Mouse (Mus musculus) heart, postnatal 36 days (tissue): ENCODE data around the gene Jrkl. TPM values are rescaled to one million over a fixed set of nuclear protein-coding genes. Genes with fewer than 3 reads are reported as not detected.
A peak's percentile ranks its signal among the peaks of the same experiment; 100 is the strongest.

Source experiments
- DNase-seq, 2 experiments: peaks; one replicate each; pipeline ENCODE4 v3.0.0; 2021 to 2022
- intact Hi-C: fragments of 180-260 bp; cut with DNase I; formaldehyde crosslinking; loops from one replicate; pipeline ENCODE4 v1.15.1; 2025
- total RNA-seq, 2 experiments: library from RNA; stranded (reverse); gene quantifications; 2 replicates each; pipeline ENCODE4 v1.2.3; 2021

The Jrkl gene
- 1 to 10 TPM; 6.1 to 6.2 TPM for total RNA-seq

GRCm38 (mm10) chr9:13245481-13245880, at the start of gene Jrkl:
Gene Jrkl (minus strand): TSS chr9:13245829.
- DNase-seq = peak; percentile 35 to 41
- intact Hi-C loops = loop anchor here (2.0 to 10.0 kb wide), 3 partner anchors 405 to 1259 kb away; partner anchors contain the start of genes Cwc15 and Kdm4d

- DNase-seq = no peak
- intact Hi-C loops = no loop called here
These were observed 41.9 kb upstream of the Jrkl start for GRCm38 (mm10) chr9:13287482-13287881.

- intact Hi-C loops = no loop called here
- DNase-seq = no peak
These were observed 27.6 kb upstream of the Jrkl start for GRCm38 (mm10) chr9:13273219-13273618.

- no peak for DNase-seq
- intact Hi-C loops = no loop called here
These were observed 15.4 kb upstream of the Jrkl start for GRCm38 (mm10) chr9:13260980-13261379.

DNA sequence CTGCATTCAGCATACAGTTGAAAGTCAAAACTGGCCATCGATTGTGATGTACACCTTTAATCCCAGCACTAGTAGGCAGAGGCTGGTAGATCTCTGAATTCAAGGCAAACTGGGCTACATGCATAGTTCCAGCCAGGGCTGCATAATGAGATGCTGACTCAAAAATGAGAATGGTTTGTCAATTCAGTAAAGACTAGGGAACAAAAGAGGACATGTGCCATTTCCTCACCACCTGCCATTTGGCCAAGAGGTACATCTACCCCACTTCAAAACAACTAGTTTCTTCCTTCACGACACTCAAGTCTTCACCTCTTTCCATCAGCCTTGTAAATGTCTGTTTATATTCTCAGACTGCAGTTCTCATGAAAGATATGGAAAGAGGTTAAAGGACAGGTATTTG, 12.5 kb upstream of the Jrkl start:
- DNase-seq = no peak
- intact Hi-C loops = no loop called here

- DNase-seq = no peak
- intact Hi-C loops = no loop called here
These were observed 11.1 kb upstream of the Jrkl start for GRCm38 (mm10) chr9:13256726-13257125.

- intact Hi-C loops = no loop called here
- no peak for DNase-seq
These were observed 5.6 kb upstream of the Jrkl start for GRCm38 (mm10) chr9:13251251-13251650.

- intact Hi-C loops = loop anchor here (10.0 kb wide), 1 partner anchor 1257 kb away; the partner anchor contains the start of genes Cwc15 and Kdm4d
- no peak for DNase-seq
These were observed 2.5 kb upstream of the Jrkl start for GRCm38 (mm10) chr9:13248104-13248503.

DNA sequence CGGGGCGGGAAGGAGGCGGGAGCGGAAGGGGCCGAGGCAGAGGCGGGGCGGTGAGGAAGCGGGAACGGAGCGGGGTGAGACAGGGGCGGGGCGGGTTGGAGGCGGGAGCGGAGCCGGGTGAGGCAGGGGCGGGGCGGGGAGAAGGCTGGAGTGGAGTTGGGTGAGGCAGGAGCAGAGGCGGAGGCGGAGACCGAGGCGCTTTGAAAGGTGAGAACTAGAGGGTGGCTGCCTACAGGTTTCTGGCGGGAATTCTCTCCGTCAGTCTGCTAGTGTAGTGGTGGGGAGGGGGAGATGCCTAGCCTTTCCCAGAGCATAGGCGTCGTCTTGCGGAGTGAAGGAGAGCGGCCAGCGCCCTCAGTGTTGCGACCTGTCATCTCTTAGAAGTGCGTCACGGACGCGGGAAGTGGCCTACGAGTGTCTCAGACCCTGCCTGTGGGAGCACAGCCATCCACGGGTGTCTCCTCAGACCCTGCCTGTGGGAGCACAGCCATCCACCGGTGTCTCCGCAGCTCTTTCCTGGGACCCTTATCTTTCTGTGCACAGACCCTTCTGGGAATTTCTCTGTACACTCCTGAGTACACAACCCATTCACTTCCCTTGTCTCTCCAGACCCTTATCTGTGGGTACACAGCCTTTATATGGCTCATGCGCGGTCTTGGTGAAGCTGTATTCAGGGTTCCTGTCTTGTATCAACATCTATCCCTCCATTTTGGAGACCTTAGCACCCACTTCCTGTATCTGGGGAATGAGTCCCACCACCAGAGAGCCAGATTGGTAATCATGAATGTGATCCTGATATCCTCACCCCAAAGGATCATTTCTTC, 1.4 kb upstream of the Jrkl start, which contains the start of gene Ccdc82:
Ccdc82 (plus strand) TSS at position 141 of the 824 bp plus-strand sequence.
- intact Hi-C loops = loop anchor here (1.0 to 10.0 kb wide), 2 partner anchors 51 to 1258 kb away; partner anchors contain the start of genes Cwc15 and Kdm4d
- DNase-seq = peak; percentile 85 to 88

DNA sequence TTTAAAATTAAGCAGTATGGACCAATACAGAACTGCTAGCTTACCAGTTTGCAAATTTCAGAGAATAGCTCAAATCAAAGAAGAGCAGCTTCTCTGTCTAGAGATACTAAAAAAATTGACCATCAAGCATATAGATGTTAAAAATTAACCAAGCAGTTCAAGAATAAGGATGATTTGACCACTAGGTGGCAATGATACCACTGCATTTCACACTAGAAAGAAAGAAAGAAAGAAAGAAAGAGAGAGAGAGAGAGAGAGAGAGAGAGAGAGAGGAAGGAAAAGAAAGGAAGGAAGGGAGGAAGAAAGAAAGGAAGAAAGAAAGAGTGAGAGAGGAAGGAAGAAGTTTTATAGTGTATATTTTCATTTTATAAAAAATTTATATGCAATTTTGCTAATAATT, 3.3 kb downstream of the Jrkl start:
- intact Hi-C loops = loop anchor here (10.0 kb wide), 1 partner anchor 1262 kb away; the partner anchor contains the start of genes Cwc15 and Kdm4d
- no peak for DNase-seq

DNA sequence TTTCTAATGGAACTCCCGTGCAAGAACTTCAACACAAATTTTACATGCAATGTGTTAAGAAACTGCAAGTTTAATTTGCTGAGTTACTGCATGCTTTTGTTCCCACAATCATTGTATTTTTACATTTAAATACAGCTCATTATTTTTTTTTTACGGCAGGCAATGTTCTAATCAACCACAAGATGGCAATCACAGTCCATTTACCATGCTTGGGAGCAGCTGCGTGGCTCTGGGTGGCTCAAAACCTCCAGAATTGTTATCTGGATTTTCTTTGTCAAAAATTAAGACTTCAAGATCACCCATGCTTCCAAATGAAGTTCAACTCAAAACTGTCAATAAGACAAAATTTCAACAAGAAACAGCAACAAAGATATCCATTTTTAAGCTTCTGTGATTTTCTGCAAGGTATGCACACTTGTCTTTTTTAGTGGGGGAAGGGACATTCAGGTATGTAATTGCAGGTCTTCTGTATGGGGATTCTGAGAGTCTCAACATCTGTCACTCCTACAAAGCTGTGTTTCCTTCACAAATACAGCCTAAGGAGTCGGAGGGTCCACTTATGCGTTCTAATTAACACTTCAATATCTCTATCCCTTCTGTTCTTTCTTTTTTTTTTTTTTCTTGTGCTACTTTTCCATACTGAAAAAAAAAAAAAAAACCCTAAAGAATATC, 13.9 kb downstream of the Jrkl start:
- no peak for DNase-seq
- intact Hi-C loops = loop anchor here (1.0 to 5.0 kb wide), 4 partner anchors 422 to 1111 kb away; no protein-coding TSS in a partner anchor

DNA sequence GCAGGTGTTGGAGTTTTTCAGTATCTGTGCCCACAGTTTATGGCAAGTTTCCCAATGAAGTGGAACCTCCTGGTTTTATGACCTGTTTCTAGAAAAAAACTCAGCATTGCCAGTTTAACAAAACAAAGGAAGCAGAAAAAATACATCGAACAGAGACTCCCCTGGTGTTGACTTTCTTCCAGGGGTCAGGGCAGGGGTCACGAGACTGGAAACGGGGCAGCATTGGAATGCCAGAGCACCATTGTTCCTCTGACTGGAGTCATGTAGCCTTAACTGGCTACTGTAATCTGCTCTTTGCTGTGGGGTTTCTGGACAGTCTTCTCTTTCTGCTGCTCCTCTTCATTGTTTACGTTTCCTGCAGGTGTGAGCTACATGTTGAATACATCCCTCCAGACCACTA, 15.1 kb downstream of the Jrkl start:
- intact Hi-C loops = loop anchor here (5.0 kb wide), 2 partner anchors 572 to 1112 kb away; no protein-coding TSS in a partner anchor
- DNase-seq = no peak

GRCm38 (mm10) chr9:13225872-13226271, 19.8 kb downstream of the Jrkl start:
- no peak for DNase-seq
- intact Hi-C loops = no loop called here

DNA sequence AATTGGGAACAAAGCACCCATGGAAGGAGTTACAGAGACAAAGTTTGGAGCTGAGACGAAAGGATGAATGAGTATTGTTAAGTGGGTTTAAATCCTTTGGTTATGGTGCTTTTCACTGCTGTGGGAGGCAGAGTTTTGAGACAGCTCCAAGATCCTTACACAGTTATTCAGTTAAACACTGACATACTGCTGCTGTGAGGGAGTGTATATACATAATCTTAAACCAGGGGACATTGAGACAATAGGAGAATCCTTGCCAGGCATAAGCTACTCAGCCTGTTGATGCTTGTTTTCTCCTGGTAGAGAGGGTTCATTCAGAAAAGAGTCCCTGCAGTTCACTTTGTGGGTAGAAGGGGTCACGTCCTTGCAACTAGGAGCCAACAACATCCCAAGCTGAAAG, 39.3 kb downstream of the Jrkl start:
- DNase-seq = no peak
- intact Hi-C loops = no loop called here

DNA sequence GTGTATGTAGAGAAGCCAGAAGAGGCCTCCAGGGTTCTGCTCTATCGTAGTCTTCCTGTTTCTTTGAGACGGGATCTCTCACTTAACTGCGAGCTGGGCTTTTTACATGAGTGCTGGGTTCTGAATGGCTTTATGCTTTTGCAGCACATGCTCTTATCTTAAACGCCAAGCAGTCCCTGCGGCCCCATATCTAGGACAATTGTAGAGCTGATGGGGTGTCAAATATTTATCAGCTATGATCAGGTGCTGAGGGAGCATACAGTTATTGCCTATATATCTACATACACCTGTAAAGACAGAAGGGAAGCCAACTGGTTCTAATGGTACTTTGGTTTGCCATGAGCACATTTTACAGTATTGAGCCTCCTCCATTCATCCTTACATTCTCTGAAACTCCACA, 41.9 kb downstream of the Jrkl start:
- no peak for DNase-seq
- intact Hi-C loops = no loop called here

GRCm38 (mm10) chr9:13203109-13203508, 42.5 kb downstream of the Jrkl start:
- intact Hi-C loops = no loop called here
- DNase-seq = no peak

DNA sequence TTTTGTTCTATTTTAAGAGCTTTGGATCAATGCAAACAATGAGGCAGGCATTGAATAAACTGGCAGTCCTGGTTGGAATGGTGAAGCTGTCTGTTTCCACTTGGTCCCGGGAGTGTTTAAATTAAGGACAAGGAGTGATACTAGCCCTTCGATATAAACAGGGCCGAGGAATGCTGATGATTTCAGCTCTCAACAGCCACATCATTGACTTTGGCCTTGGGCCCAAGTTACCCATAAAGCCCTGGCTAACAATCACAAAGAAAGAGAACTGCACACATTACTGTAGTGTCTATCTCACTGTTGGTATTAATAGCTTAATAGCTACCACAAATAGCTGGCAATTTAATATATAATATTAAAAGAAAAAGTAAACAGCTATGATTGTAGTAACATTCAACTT, 45.5 kb downstream of the Jrkl start:
- DNase-seq = no peak
- intact Hi-C loops = no loop called here

- intact Hi-C loops = no loop called here
These were observed 49.9 kb downstream of the Jrkl start for GRCm38 (mm10) chr9:13195762-13196161.

GRCm38 (mm10) chr9:13195268-13195667, 50.4 kb downstream of the Jrkl start:
- intact Hi-C loops = no loop called here
- no peak for DNase-seq

More at GRCm38 (mm10) chr9:13195762-13196161, 49.9 kb downstream of the Jrkl start:
- DNase-seq = no peak

DNA sequence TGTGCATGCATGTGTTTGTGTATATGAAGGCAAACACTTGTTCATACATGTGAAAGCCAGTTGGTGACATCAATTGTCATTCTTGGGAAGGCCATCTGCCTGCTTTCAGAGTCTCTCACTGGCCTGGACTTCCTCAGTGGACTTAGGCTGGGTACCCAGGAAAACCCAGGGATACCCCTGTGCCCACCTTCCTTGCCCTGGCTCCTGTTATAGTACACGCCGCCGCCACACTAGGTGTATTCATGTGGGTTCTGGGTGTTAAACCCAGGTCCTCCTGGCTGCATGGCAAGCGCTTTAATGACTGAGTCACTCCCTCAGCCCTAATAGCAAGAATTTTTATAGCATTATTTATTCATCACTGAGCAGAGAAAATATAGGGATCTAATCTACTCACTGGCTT, 51.0 kb downstream of the Jrkl start:
- DNase-seq = no peak
- intact Hi-C loops = no loop called here
